Mouse (Mus musculus) embryonic facial prominence, embryonic 15.5 days (tissue): ENCODE measurements at regions not wholly inside any gene's neighbourhood (a gene's known extent, or its start where the extent isn't known, plus 50 kb on each side); places are given as distances from the start of the nearest gene placed in this dataset.

ENCODE experiments used
- ATAC-seq: fragments of 200-750 bp; cut with Nextera tagmentation; 2 replicates; pipeline ENCODE4 v1.8.0; 2017; ENCODE audit warnings: low read depth, moderate TSS enrichment; ENCODE audit not compliant: insufficient number of reproducible peaks, low FRiP score, low TSS enrichment
- H3K27ac ChIP-seq: fragments of 300-500 bp; sonication (generic); replicated peaks from 2 replicates; pipeline ENCODE4 v1.5.1; 2015; ENCODE audit warnings: mild to moderate bottlenecking, inconsistent platforms
- H3K27me3 ChIP-seq: fragments of 300-500 bp; sonication (generic); 2 replicates; pipeline ENCODE4 v1.6.1; 2015; ENCODE audit warnings: inconsistent platforms
- H3K36me3 ChIP-seq: fragments of 300-500 bp; sonication (generic); 2 replicates; pipeline ENCODE4 v1.6.1; 2015; ENCODE audit warnings: mild to moderate bottlenecking, inconsistent platforms
- H3K4me1 ChIP-seq: fragments of 300-500 bp; sonication (generic); 2 replicates; pipeline ENCODE4 v1.6.1; 2015; ENCODE audit warnings: inconsistent platforms
- H3K4me2 ChIP-seq: fragments of 300-500 bp; sonication (generic); replicated peaks from 2 replicates; pipeline ENCODE4 v1.6.1; 2015; ENCODE audit warnings: mild to moderate bottlenecking, inconsistent platforms
- H3K4me3 ChIP-seq: fragments of 300-500 bp; sonication (generic); replicated peaks from 2 replicates; pipeline ENCODE4 v1.5.1; 2015; ENCODE audit warnings: mild to moderate bottlenecking, inconsistent platforms
- H3K9ac ChIP-seq: fragments of 300-500 bp; sonication (generic); 2 replicates; pipeline ENCODE4 v1.6.1; 2015; ENCODE audit warnings: inconsistent platforms
- H3K9me3 ChIP-seq: fragments of 300-500 bp; sonication (generic); replicated peaks from 2 replicates; pipeline ENCODE4 v1.6.1; 2016; ENCODE audit warnings: inconsistent platforms
- WGBS: fragments of 180-500 bp; shearing (Covaris S2); methylation state at CpG from one replicate; pipeline ENCODE4 v1.1.7; 2015; 5-methylcytosine and 5-hydroxymethylcytosine counted together

- no peak for ATAC-seq
- no peak overlapping the region for H3K27ac ChIP-seq
- H3K4me2 ChIP-seq, result no peak overlapping the region
- no peaks in the 10 kb centered on the region for H3K9me3 ChIP-seq
- no peak overlapping the region for H3K4me3 ChIP-seq
- WGBS, result 81% methylated on average over 10 of the region's 10 CpGs
- no peaks in the 10 kb centered on the region for H3K4me1 ChIP-seq
- H3K27me3 ChIP-seq, result no peaks in the 10 kb centered on the region
- H3K36me3 ChIP-seq, result no peaks in the 10 kb centered on the region
- H3K9ac ChIP-seq, result no peak overlapping the region
Observed at GRCm38 (mm10) chr5:144664571-144665295, 96.9 kb downstream of the Tmem130 start.

- 52% methylated on average over 3 of the region's 3 CpGs for WGBS
Observed at GRCm38 (mm10) chr5:144668060-144668459, 93.6 kb downstream of the Tmem130 start.

GRCm38 (mm10) chr5:144678815-144679750, 82.5 kb downstream of the Tmem130 start:
- Histone ChIP-seq H3K27ac (no peak overlapping the region), H3K4me3 (no peak overlapping the region), H3K4me2 (no peak overlapping the region), H3K27me3 (no peaks in the 10 kb centered on the region), H3K9ac (no peak overlapping the region), H3K36me3 (no peaks in the 10 kb centered on the region), H3K4me1 (no peaks in the 10 kb centered on the region), H3K9me3 (no peaks in the 10 kb centered on the region)
- ATAC-seq, result no peak
- 86% methylated on average over 13 of the region's 13 CpGs for WGBS

More at GRCm38 (mm10) chr5:144668060-144668459, 93.6 kb downstream of the Tmem130 start:
- no peaks in the 10 kb centered on the region for H3K36me3 ChIP-seq
- H3K4me1 ChIP-seq, result no peaks in the 10 kb centered on the region
- H3K4me2 ChIP-seq, result no peak overlapping the region
- no peak overlapping the region for H3K9ac ChIP-seq
- H3K27me3 ChIP-seq, result no peaks in the 10 kb centered on the region
- H3K4me3 ChIP-seq, result no peak overlapping the region
- H3K27ac ChIP-seq, result no peak overlapping the region
- ATAC-seq, result no peak
- no peaks in the 10 kb centered on the region for H3K9me3 ChIP-seq

- Histone ChIP-seq H3K9me3 (no peaks in the 10 kb centered on the region), H3K9ac (no peak overlapping the region), H3K4me2 (no peak overlapping the region), H3K36me3 (no peaks in the 10 kb centered on the region), H3K27me3 (no peaks in the 10 kb centered on the region), H3K4me3 (no peak overlapping the region), H3K4me1 (peaks cover 12% of the 10 kb centered on the region), H3K27ac (no peak overlapping the region)
- 68% methylated on average over 1 of the region's 1 CpGs for WGBS
- ATAC-seq, result no peak
Observed at GRCm38 (mm10) chr5:144684184-144684583, 77.4 kb downstream of the Tmem130 start.
